Mouse (Mus musculus) C2C12 (cell line): ENCODE data around the gene Zfp292. TPM values are rescaled to one million over a fixed set of nuclear protein-coding genes. Genes with fewer than 3 reads are reported as not detected.

Experiments used
- H3K27me3 ChIP-seq: one replicate; pipeline ENCODE4 v1.6.1; 2011; ENCODE audit not compliant: control insufficient read depth, insufficient read depth, insufficient read length
- H3K36me3 ChIP-seq: one replicate; pipeline ENCODE4 v1.6.1; 2011; ENCODE audit not compliant: control insufficient read depth, insufficient read depth
- H3K4me3 ChIP-seq: one replicate; pipeline ENCODE4 v1.5.1; 2011; ENCODE audit warnings: mild to moderate bottlenecking, control low read depth; ENCODE audit not compliant: poor library complexity, insufficient read depth, severe bottlenecking
- H3K79me2 ChIP-seq: one replicate; pipeline ENCODE4 v1.6.1; 2011; ENCODE audit not compliant: control insufficient read depth, insufficient read depth
- H3K79me3 ChIP-seq: one replicate; pipeline ENCODE4 v1.6.1; 2011; ENCODE audit warnings: low read depth, control low read depth
- H3ac ChIP-seq: one replicate; pipeline ENCODE3; 2011; ENCODE audit warnings: low read depth; ENCODE audit not compliant: control insufficient read depth, insufficient read length
- CEBPB ChIP-seq: IDR thresholded peaks from one replicate; pipeline ENCODE4 v1.6.1; 2011; ENCODE audit warnings: low read depth, mild to moderate bottlenecking, control low read depth, moderate library complexity
- CTCF ChIP-seq: IDR thresholded peaks from one replicate; pipeline ENCODE4 v1.5.1; 2011; ENCODE audit not compliant: control insufficient read depth, insufficient read depth, insufficient read length
- FOSL1 ChIP-seq: IDR thresholded peaks from one replicate; pipeline ENCODE4 v1.8.0; 2011; ENCODE audit warnings: mild to moderate bottlenecking, low read length; ENCODE audit not compliant: poor library complexity, insufficient read depth, severe bottlenecking
- MAX ChIP-seq: IDR thresholded peaks from one replicate; pipeline ENCODE4 v1.6.1; 2011; ENCODE audit warnings: mild to moderate bottlenecking, control low read depth
- MYOD1 ChIP-seq: IDR thresholded peaks from one replicate; pipeline ENCODE4 v1.6.1; 2011; ENCODE audit warnings: low read depth; ENCODE audit not compliant: control insufficient read depth, insufficient read length
- MYOG ChIP-seq: IDR thresholded peaks from one replicate; pipeline ENCODE4 v1.6.1; 2011; ENCODE audit not compliant: control insufficient read depth, insufficient read length; ENCODE audit errors: extremely low read depth
- USF1 ChIP-seq: IDR thresholded peaks from one replicate; pipeline ENCODE4 v1.6.1; 2011; ENCODE audit warnings: low read depth, mild to moderate bottlenecking, control low read depth, moderate library complexity
- polyA plus RNA-seq: library from polyadenylated mRNA; unstranded; fragments of >200 nt; fragmentation: generic; extraction: Trizol; gene quantifications from one replicate; pipeline ENCODE4 v1.2.1, GENCODE M21; 2012; ENCODE audit warnings: missing spikeins

Gene Zfp292
- polyA plus RNA-seq, 1 experiment = 1.7 TPM

DNA sequence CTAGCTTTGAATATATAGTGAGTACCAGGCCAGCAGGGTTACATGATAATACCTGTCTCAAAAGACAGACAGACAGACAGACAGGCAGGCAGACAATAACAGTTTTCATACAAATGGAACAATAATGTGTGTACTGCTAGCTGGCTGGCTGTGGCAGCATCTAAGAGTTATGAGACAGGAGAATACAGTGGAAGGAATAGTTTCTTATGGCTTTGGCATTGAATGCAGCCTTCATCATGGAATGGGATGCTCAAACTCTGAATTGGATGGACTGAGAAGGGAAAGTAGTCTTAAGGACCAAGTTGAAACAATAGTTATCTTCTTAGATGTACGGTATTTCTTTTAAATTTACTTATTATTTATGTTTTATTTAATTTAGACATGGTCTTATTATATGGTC, 16.6 kb upstream of the Zfp292 start:
- no peak for TF ChIP-seq FOSL1
- no peak for TF ChIP-seq CTCF
- TF ChIP-seq CEBPB = no peak
- no peak for TF ChIP-seq MYOG
- TF ChIP-seq USF1 = no peak
- no peak for TF ChIP-seq MAX
- no peak for TF ChIP-seq MYOD1
- H3K27me3 ChIP-seq = no peaks in the 10 kb centered on the region
- no peaks in the 10 kb centered on the region for H3K79me3 ChIP-seq
- H3K4me3 ChIP-seq = no peak overlapping the region
- H3ac ChIP-seq = no peak overlapping the region
- H3K36me3 ChIP-seq = no peaks in the 10 kb centered on the region
- H3K79me2 ChIP-seq = no peaks in the 10 kb centered on the region

DNA sequence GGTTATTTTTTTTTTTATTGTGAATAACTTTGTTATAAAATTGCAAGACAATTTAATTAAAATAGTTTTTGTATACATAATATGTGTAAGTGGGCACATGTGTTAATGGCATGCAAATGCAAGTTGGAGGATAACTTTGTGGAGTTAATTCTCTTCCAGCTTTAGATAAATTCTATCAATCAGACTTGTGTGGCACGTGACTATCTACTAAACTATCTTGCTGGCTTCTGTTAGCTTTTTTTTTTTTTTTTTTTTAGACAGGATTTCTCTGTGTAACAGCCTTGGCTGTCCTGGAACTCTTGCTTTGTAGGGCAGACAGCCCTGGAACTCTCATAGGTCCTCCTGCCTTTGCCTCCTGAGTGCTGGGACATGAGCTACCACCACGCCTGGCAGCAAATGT, 15.7 kb upstream of the Zfp292 start:
- Histone ChIP-seq H3K79me2 (no peaks in the 10 kb centered on the region), H3K4me3 (no peak overlapping the region), H3K36me3 (no peaks in the 10 kb centered on the region), H3ac (no peak overlapping the region), H3K27me3 (no peaks in the 10 kb centered on the region), H3K79me3 (no peaks in the 10 kb centered on the region)
- TF ChIP-seq CTCF (no peak), FOSL1 (no peak), CEBPB (no peak), MYOG (no peak), MAX (no peak), USF1 (no peak), MYOD1 (no peak)

DNA sequence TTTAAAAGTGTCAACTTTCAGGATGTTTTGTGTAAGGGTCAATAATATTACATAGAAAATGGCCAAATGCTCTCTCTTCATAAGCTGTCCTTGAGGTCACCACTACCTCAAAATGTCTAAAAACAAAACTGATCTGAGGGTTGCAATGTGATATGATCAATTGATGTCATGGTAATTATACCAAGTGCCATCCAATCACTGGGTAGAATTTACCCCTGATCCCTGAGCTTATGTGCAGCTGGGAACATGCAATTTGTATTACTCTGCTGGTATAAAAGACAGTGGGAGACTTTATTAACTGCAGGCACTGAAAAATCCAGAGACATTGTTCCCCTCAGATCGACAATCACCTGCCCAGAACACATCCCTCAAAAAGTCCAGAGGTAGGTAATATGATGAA, 10.7 kb upstream of the Zfp292 start, which contains the start of gene Cga:
TSS of gene Cga (plus strand) at position 301 of the 400 bp plus-strand sequence.
- Histone ChIP-seq H3K79me2 (no peaks in the 10 kb centered on the region), H3ac (no peak within 1 kb of the TSS), H3K79me3 (no peaks in the 10 kb centered on the region), H3K27me3 (no peaks in the 10 kb centered on the region), H3K4me3 (no peak within 1 kb of the TSS), H3K36me3 (no peaks in the 10 kb centered on the region)
- TF ChIP-seq CTCF (no peak), FOSL1 (no peak), CEBPB (no peak)

GRCm38 (mm10) chr4:34889812-34890185, 7.0 kb upstream of the Zfp292 start:
- no peak for TF ChIP-seq MYOD1
- no peak for TF ChIP-seq MYOG
- no peaks in the 10 kb centered on the region for H3K27me3 ChIP-seq
- H3K4me3 ChIP-seq = no peak overlapping the region
- H3ac ChIP-seq = no peak overlapping the region
- no peaks in the 10 kb centered on the region for H3K36me3 ChIP-seq
- peaks cover 1% of the 10 kb centered on the region for H3K79me3 ChIP-seq
- no peaks in the 10 kb centered on the region for H3K79me2 ChIP-seq

- no peak for TF ChIP-seq FOSL1
- no peak for TF ChIP-seq CEBPB
- no peak for TF ChIP-seq MAX
- TF ChIP-seq MYOD1 = no peak
- no peak for TF ChIP-seq USF1
- TF ChIP-seq MYOG = no peak
- TF ChIP-seq CTCF = no peak
- no peaks in the 10 kb centered on the region for H3K79me2 ChIP-seq
- H3ac ChIP-seq = no peak overlapping the region
- H3K36me3 ChIP-seq = no peaks in the 10 kb centered on the region
- no peak overlapping the region for H3K4me3 ChIP-seq
- peaks cover 1% of the 10 kb centered on the region for H3K79me3 ChIP-seq
- no peaks in the 10 kb centered on the region for H3K27me3 ChIP-seq
These were observed 6.5 kb upstream of the Zfp292 start for GRCm38 (mm10) chr4:34889101-34889811.

GRCm38 (mm10) chr4:34887295-34887694, 4.5 kb upstream of the Zfp292 start:
- H3K4me3 ChIP-seq = peak overlapping the region; percentile 34
- H3ac ChIP-seq = no peak overlapping the region
- TF ChIP-seq MAX = no peak
- no peak for TF ChIP-seq CTCF
- TF ChIP-seq MYOD1 = no peak
- no peak for TF ChIP-seq MYOG
- no peak for TF ChIP-seq FOSL1
- TF ChIP-seq USF1 = no peak
- TF ChIP-seq CEBPB = no peak
- peaks cover 14% of the 10 kb centered on the region for H3K79me2 ChIP-seq
- peaks cover 2% of the 10 kb centered on the region for H3K79me3 ChIP-seq
- no peaks in the 10 kb centered on the region for H3K27me3 ChIP-seq
- no peaks in the 10 kb centered on the region for H3K36me3 ChIP-seq
